Mouse (Mus musculus): Measurements from ENCODE around the gene Dmbx1.

GRCm38 (mm10) chr4:115984111-115984510 lies 44.4 kb upstream of the Dmbx1 start:
- TF ChIP-seq POLR2A (IDR thresholded peaks at IDR 0.05; ENCODE audit: borderline replicate concordance, extremely low read depth, low read depth, low read length), result no peak
- peak; percentile 58 for TF ChIP-seq CTCF (IDR thresholded peaks at IDR 0.05; ENCODE audit: insufficient read depth, low read length)

Measured in lung, adult 2 months (tissue).